Mouse (Mus musculus): ENCODE results near the gene Casp9. TPM values are rescaled to one million over a fixed set of nuclear protein-coding genes. Genes with fewer than 3 reads are reported as not detected.
A peak's percentile ranks its signal among the peaks of the same experiment; 100 is the strongest.

The Casp9 gene
- polyA plus RNA-seq, 1 experiment = not detected

DNA sequence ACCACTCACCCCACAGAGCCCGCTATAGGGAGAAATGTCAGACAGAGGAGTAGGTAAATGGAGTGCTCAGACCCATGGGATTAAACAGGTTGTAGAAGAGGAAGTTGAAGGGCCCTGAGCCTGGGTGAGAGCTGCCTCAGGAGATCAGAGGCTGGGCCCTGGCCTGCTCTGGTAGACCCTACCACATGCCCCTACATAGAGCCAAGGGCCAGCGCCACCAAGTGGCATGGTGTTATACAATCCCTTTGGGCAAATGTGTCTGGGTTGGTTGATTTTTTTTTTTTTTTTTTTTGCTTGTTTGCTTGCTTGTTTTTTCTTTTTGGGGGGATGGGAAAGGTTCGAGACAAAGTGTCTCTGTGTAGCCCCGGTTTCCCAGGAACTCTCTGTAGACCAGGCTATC lies 10.7 kb downstream of the Casp9 start:
- no peak for TF ChIP-seq POLR2A (IDR thresholded peaks at IDR 0.05; ENCODE audit: insufficient read depth, low read depth, low read length)
- TF ChIP-seq CTCF (IDR thresholded peaks at IDR 0.05; ENCODE audit: insufficient read depth, low read depth, low read length) = no peak
- Histone ChIP-seq H3K4me3 (ENCODE audit: insufficient read depth, low read depth, low read length) (no peak overlapping the region), H3K27ac (ENCODE audit: insufficient read depth, low read depth, low read length) (no peak overlapping the region), H3K4me1 (ENCODE audit: control insufficient read depth, insufficient read depth, low read length) (no peaks in the 10 kb centered on the region)
- 88% methylated on average over 4 of the region's 4 CpGs for WGBS

- WGBS = 95% methylated on average over 8 of the region's 8 CpGs
- H3K4me3 ChIP-seq (ENCODE audit: insufficient read depth, low read depth, low read length) = no peak overlapping the region
- H3K4me1 ChIP-seq (ENCODE audit: control insufficient read depth, insufficient read depth, low read length) = no peaks in the 10 kb centered on the region
Observed at GRCm38 (mm10) chr4:141805886-141806285, 12.5 kb downstream of the Casp9 start.

DNA sequence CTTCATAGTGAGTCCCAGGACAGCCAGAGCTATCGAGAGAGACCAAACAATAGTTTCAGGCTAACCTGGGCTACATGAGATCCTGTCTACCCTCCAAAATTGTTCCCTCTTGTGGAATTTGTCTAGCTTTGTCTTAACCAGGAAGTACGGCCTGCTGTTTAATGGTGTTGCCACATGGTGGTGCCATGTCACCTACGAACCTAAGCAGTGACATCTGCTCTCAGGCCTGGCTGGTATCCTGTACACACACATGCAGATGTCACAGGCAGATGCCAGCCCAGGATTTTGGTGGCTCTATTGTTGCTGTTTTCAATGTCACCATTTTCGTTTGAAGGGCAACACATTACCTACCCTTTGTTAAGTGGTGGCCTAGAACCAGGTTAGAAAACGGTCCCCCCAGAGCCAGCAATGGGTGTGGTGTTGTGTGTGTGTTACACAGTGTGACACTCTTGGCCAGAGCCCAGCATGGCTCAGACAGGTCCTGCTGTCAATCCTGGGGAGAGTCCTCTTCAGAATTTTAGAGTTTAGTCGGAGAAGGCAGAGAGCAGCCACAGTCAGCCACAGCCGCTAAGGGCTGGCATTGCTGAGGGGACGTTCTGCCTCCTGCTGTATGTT lies 16.5 kb downstream of the Casp9 start:
- TF ChIP-seq POLR2A (IDR thresholded peaks at IDR 0.05; ENCODE audit: insufficient read depth, low read depth, low read length) (no peak), CTCF (IDR thresholded peaks at IDR 0.05; ENCODE audit: insufficient read depth, low read depth, low read length) (0 out of 2 replicates have a peak, but pooled peaks have one; percentile 14)
- no peaks in the 10 kb centered on the region for H3K4me1 ChIP-seq (ENCODE audit: control insufficient read depth, insufficient read depth, low read length)
- H3K4me3 ChIP-seq (ENCODE audit: insufficient read depth, low read depth, low read length) = no peak overlapping the region
- 63% methylated on average over 8 of the region's 8 CpGs for WGBS
- no peak overlapping the region for H3K27ac ChIP-seq (ENCODE audit: insufficient read depth, low read depth, low read length)

More at GRCm38 (mm10) chr4:141805886-141806285, 12.5 kb downstream of the Casp9 start:
- no peak overlapping the region for H3K27ac ChIP-seq (ENCODE audit: insufficient read depth, low read depth, low read length)
- no peak for TF ChIP-seq CTCF (IDR thresholded peaks at IDR 0.05; ENCODE audit: insufficient read depth, low read depth, low read length)
- no peak for TF ChIP-seq POLR2A (IDR thresholded peaks at IDR 0.05; ENCODE audit: insufficient read depth, low read depth, low read length)

DNA sequence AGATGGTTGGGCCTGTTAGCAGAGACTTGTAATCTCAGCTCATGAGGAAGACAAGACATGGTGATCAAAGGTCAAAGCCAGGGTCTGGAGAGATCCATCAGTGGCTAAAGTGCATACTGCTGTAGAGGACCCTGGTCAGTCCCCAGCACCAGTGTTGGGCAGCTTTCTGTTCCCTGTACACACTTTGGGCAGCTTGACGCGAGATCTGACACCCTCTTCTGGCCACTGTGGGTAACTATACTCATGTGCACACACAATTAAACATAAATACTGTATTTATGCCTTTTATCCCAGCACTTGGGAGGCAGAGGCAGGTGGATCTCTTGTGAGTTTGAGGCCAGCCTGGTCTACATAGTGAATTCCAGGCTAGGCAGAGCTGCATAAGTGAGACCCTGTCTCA lies 17.6 kb downstream of the Casp9 start:
- TF ChIP-seq CTCF (IDR thresholded peaks at IDR 0.05; ENCODE audit: insufficient read depth, low read depth, low read length) = no peak
- TF ChIP-seq POLR2A (IDR thresholded peaks at IDR 0.05; ENCODE audit: insufficient read depth, low read depth, low read length) = no peak
- WGBS = 98% methylated on average over 2 of the region's 2 CpGs
- no peak overlapping the region for H3K4me3 ChIP-seq (ENCODE audit: insufficient read depth, low read depth, low read length)
- no peaks in the 10 kb centered on the region for H3K4me1 ChIP-seq (ENCODE audit: control insufficient read depth, insufficient read depth, low read length)
- H3K27ac ChIP-seq (ENCODE audit: insufficient read depth, low read depth, low read length) = no peak overlapping the region

DNA sequence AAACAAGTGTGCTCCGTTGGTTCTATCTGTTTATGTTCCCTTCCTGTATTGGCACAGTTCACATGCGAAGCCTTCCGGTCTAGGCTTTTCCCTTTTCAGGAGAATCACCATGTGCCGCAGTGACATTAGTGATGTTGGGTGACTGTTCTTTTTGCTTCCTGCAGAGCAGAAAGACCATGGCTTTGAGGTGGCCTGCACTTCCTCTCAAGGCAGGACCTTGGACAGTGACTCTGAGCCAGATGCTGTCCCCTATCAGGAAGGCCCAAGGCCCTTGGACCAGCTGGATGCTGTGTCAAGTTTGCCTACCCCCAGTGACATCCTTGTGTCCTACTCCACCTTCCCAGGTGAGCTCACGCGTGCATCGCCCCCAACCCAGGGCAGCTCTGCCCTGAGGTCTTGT lies 18.0 kb downstream of the Casp9 start:
- no peaks in the 10 kb centered on the region for H3K4me1 ChIP-seq (ENCODE audit: control insufficient read depth, insufficient read depth, low read length)
- 98% methylated on average over 7 of the region's 7 CpGs for WGBS
- TF ChIP-seq CTCF (IDR thresholded peaks at IDR 0.05; ENCODE audit: insufficient read depth, low read depth, low read length) = no peak
- no peak for TF ChIP-seq POLR2A (IDR thresholded peaks at IDR 0.05; ENCODE audit: insufficient read depth, low read depth, low read length)
- no peak overlapping the region for H3K4me3 ChIP-seq (ENCODE audit: insufficient read depth, low read depth, low read length)
- H3K27ac ChIP-seq (ENCODE audit: insufficient read depth, low read depth, low read length) = no peak overlapping the region

GRCm38 (mm10) chr4:141816267-141816666 lies 22.9 kb downstream of the Casp9 start:
- TF ChIP-seq POLR2A (IDR thresholded peaks at IDR 0.05; ENCODE audit: insufficient read depth, low read depth, low read length) (no peak), CTCF (IDR thresholded peaks at IDR 0.05; ENCODE audit: insufficient read depth, low read depth, low read length) (no peak)
- Histone ChIP-seq H3K4me3 (ENCODE audit: insufficient read depth, low read depth, low read length) (no peak overlapping the region), H3K27ac (ENCODE audit: insufficient read depth, low read depth, low read length) (no peak overlapping the region), H3K4me1 (ENCODE audit: control insufficient read depth, insufficient read depth, low read length) (peaks cover 3% of the 10 kb centered on the region; the same call in 1 of the 2 replicates)
- 91% methylated on average over 7 of the region's 7 CpGs for WGBS

DNA sequence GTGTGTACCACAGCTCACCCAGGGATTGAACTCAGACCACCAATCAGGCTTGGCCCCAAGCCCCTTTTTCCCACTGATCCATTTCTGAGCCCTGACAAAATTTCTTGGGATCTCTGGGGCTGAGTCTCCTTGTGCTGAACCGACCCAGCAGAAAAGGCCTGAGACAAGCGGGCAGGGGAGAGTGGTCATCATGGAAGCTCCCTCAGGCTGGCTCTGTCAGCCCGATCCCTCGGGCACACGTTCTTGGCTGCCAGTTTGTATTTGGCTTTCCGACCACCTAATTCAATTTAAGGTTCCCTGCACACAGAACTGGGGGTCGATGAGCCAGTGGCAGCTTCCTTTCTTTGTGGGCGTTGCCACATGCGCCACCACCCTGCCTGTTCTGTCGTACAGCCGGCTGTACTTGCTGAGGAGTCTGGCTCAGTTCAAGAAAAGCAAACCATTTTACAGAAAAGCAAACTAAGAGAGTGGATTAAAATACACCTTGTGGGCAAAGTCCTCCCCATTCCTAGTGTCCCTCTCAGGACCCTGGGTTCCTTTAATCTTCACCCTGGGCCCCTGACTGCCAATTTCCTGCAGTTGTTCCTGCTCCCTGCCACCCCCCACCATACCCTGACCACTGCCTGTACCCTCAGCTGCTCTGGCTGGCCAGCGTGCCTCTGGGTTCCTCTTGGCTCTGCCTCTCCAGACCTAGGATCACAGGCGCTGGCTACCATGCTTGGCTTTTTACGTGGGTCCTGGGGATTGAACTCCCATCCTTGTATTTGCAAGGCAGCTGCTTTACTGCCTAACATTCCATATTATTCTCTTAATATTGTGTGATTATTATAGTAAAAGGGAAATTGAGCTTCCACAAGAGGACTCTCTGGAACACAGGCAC lies 23.6 kb downstream of the Casp9 start:
- Histone ChIP-seq H3K4me3 (ENCODE audit: insufficient read depth, low read depth, low read length) (no peak overlapping the region), H3K4me1 (ENCODE audit: control insufficient read depth, insufficient read depth, low read length) (peaks cover 3% of the 10 kb centered on the region; the same call in 1 of the 2 replicates), H3K27ac (ENCODE audit: insufficient read depth, low read depth, low read length) (no peak overlapping the region)
- 47% methylated on average over 14 of the region's 14 CpGs for WGBS
- no peak for TF ChIP-seq POLR2A (IDR thresholded peaks at IDR 0.05; ENCODE audit: insufficient read depth, low read depth, low read length)
- no peak for TF ChIP-seq CTCF (IDR thresholded peaks at IDR 0.05; ENCODE audit: insufficient read depth, low read depth, low read length)

GRCm38 (mm10) chr4:141817706-141818105 lies 24.3 kb downstream of the Casp9 start:
- Histone ChIP-seq H3K27ac (ENCODE audit: insufficient read depth, low read depth, low read length) (no peak overlapping the region), H3K4me3 (ENCODE audit: insufficient read depth, low read depth, low read length) (no peak overlapping the region), H3K4me1 (ENCODE audit: control insufficient read depth, insufficient read depth, low read length) (peaks cover 3% of the 10 kb centered on the region; the same call in 1 of the 2 replicates)
- TF ChIP-seq CTCF (IDR thresholded peaks at IDR 0.05; ENCODE audit: insufficient read depth, low read depth, low read length) = no peak
- TF ChIP-seq POLR2A (IDR thresholded peaks at IDR 0.05; ENCODE audit: insufficient read depth, low read depth, low read length) = no peak
- 71% methylated on average over 10 of the region's 10 CpGs for WGBS

DNA sequence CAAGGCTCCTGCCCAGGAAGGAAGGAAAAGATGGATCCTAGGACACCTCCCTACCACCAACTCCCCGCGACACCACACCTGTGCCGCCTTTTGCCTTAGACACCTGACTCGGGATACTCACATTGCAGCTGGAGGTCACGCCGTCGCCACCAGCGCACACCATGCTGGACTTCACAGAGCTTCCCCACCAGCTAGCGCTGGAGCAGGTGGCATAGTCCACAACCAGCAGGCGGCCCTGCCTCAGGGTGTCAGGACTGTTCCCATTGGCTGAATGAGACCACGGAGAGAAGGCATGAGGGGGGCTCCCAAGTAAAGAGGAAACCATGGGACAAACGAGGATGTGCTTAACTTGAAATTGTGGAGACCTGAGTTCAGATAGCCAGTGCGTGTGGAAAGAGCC lies 25.4 kb downstream of the Casp9 start:
- TF ChIP-seq CTCF (IDR thresholded peaks at IDR 0.05; ENCODE audit: insufficient read depth, low read depth, low read length) = no peak
- TF ChIP-seq POLR2A (IDR thresholded peaks at IDR 0.05; ENCODE audit: insufficient read depth, low read depth, low read length) = no peak
- 93% methylated on average over 13 of the region's 13 CpGs for WGBS

More for the DNA sequence above, 25.4 kb downstream of the Casp9 start:
- H3K4me3 ChIP-seq (ENCODE audit: insufficient read depth, low read depth, low read length) = no peak overlapping the region
- H3K4me1 ChIP-seq (ENCODE audit: control insufficient read depth, insufficient read depth, low read length) = peaks cover 3% of the 10 kb centered on the region; the same call in 1 of the 2 replicates
- no peak overlapping the region for H3K27ac ChIP-seq (ENCODE audit: insufficient read depth, low read depth, low read length)
